Mouse (Mus musculus): Measurements from ENCODE around the gene Safb. TPM values are rescaled to one million over a fixed set of nuclear protein-coding genes. Genes with fewer than 3 reads are reported as not detected.
A peak's percentile ranks its signal among the peaks of the same experiment; 100 is the strongest.

Safb gene
- total RNA-seq, 2 experiments from 2014 or later, result 55.1 to 65.8 TPM

- intact Hi-C loops (cut with DNase I), result no loop called here
- no peak for DNase-seq
Measured at GRCm38 (mm10) chr17:56559386-56559785, 25.2 kb upstream of the Safb start.

GRCm38 (mm10) chr17:56560131-56560530 lies 24.5 kb upstream of the Safb start:
- intact Hi-C loops (cut with DNase I), result loop anchor here (10.0 kb wide), 1 partner anchor 465 kb away; no protein-coding TSS in a partner anchor
- no peak for DNase-seq

GRCm38 (mm10) chr17:56561866-56562265 lies 22.8 kb upstream of the Safb start:
- intact Hi-C loops (cut with DNase I), result loop anchor here (10.0 kb wide), 1 partner anchor 467 kb away; no protein-coding TSS in a partner anchor
- DNase-seq, result no peak

GRCm38 (mm10) chr17:56566293-56566692 lies 18.3 kb upstream of the Safb start:
- no peak for DNase-seq
- intact Hi-C loops (cut with DNase I), result loop anchor here (10.0 kb wide), 1 partner anchor 471 kb away; no protein-coding TSS in a partner anchor

- intact Hi-C loops (cut with DNase I), result loop anchor here (10.0 kb wide), 1 partner anchor 472 kb away; no protein-coding TSS in a partner anchor
- no peak for DNase-seq
Measured at GRCm38 (mm10) chr17:56566918-56567317, 17.7 kb upstream of the Safb start.

- DNase-seq, result no peak
- intact Hi-C loops (cut with DNase I), result loop anchor here (10.0 kb wide), 1 partner anchor 473 kb away; no protein-coding TSS in a partner anchor
Measured at GRCm38 (mm10) chr17:56567370-56567769, 17.3 kb upstream of the Safb start.

- no peak for DNase-seq
- intact Hi-C loops (cut with DNase I), result no loop called here
Measured at GRCm38 (mm10) chr17:56570287-56570686, 14.3 kb upstream of the Safb start.

- no peak for DNase-seq
- intact Hi-C loops (cut with DNase I), result no loop called here
Measured at GRCm38 (mm10) chr17:56572154-56572553, 12.5 kb upstream of the Safb start.

GRCm38 (mm10) chr17:56572939-56573338 lies 11.7 kb upstream of the Safb start:
- intact Hi-C loops (cut with DNase I), result no loop called here
- no peak for DNase-seq

GRCm38 (mm10) chr17:56583071-56583470 lies 1.6 kb upstream of the Safb start:
- intact Hi-C loops (cut with DNase I), result loop anchor here (5.0 kb wide), 1 partner anchor 296 kb away; no protein-coding TSS in a partner anchor
- no peak for DNase-seq

GRCm38 (mm10) chr17:56583611-56584256 lies 891 bp upstream of the Safb start:
- intact Hi-C loops (cut with DNase I), result loop anchor here (5.0 kb wide), 1 partner anchor 296 kb away; no protein-coding TSS in a partner anchor
- DNase-seq, result peak in 1 of 2 experiments; percentile 43

- peak in 1 of 2 experiments; percentile 58 for DNase-seq
- intact Hi-C loops (cut with DNase I), result loop anchor here (1.0 to 5.0 kb wide), 2 partner anchors 24 to 132 kb away; partner anchors contain the start of genes 2410015M20Rik, Ndufa11 and Vmac
Measured at GRCm38 (mm10) chr17:56585171-56585821, 671 bp downstream of the Safb start.

- DNase-seq, result no peak
- intact Hi-C loops (cut with DNase I), result loop anchor here (5.0 kb wide), 1 partner anchor 130 kb away; the partner anchor contains the start of genes Ndufa11 and Vmac
Measured at GRCm38 (mm10) chr17:56587773-56588172, 3.1 kb downstream of the Safb start.

- no peak for DNase-seq
- intact Hi-C loops (cut with DNase I), result loop anchor here (5.0 kb wide), 1 partner anchor 128 kb away; the partner anchor contains the start of genes Ndufa11 and Vmac
Measured at GRCm38 (mm10) chr17:56588921-56589320, 4.3 kb downstream of the Safb start.

GRCm38 (mm10) chr17:56592553-56592952 lies 7.9 kb downstream of the Safb start:
- DNase-seq, result no peak
- intact Hi-C loops (cut with DNase I), result no loop called here

- peak in 1 of 2 experiments; percentile 21 for DNase-seq
- intact Hi-C loops (cut with DNase I), result no loop called here
Measured at GRCm38 (mm10) chr17:56593527-56594271, 9.1 kb downstream of the Safb start.

GRCm38 (mm10) chr17:56603186-56604069 lies 18.8 kb downstream of the Safb start:
- intact Hi-C loops (cut with DNase I), result no loop called here
- DNase-seq, result no peak

- intact Hi-C loops (cut with DNase I), result no loop called here
- DNase-seq, result no peak
Measured at GRCm38 (mm10) chr17:56604070-56604380, 19.4 kb downstream of the Safb start.

- DNase-seq, result no peak
- intact Hi-C loops (cut with DNase I), result no loop called here
Measured at GRCm38 (mm10) chr17:56604422-56604821, 19.8 kb downstream of the Safb start.

GRCm38 (mm10) chr17:56605431-56605830 lies 20.8 kb downstream of the Safb start:
- intact Hi-C loops (cut with DNase I), result no loop called here
- no peak for DNase-seq

Data from heart, postnatal 36 days (tissue).